Mouse (Mus musculus): ENCODE results near the gene Olfr522.
A peak's percentile ranks its signal among the peaks of the same experiment; 100 is the strongest.

The Olfr522 gene

DNA sequence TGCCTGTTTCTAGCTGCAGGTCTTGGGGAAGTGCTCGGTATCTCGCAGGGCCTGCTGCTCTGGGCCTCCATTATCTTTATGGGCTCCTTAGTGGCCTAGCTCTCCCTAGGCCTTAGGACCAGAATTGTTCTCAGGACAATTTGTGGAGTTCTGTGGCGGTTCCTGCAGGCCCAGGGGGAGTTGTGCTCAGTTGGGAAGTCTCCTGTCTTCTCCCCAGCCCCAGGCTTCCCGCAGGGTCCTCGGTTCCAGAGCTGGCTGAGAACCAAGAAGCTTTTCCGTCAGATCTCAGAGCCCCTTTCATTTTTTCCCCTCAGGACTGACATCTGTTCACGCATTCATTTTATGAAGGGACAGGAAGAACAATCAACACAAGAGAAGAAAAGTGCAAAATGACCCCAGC lies at the start of gene Olfr522:
TSS of gene Olfr522 (minus strand) at position 101 of the 400 bp plus-strand sequence.
- no peak for DNase-seq

DNA sequence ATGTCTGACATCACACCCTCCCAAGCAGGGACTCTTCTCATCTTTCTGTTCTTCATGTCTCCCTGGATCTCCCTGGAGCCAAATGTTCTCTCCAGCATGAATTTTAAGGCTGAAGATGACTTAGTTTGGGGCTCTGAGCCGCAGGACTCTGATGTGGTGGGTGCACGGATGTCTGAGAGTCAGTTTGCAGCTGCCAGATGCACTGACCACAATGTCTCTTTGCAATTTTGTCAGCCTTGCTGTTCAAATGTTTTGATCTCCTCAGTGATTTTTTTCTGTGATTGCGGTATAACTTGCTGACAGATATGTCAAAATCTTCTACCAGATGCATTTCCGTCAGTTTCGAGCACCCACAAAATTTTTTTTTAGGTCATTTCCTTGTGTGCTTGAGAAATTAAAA lies 49.3 kb upstream of the Olfr522 start:
- peak; percentile 29 for DNase-seq

DNA sequence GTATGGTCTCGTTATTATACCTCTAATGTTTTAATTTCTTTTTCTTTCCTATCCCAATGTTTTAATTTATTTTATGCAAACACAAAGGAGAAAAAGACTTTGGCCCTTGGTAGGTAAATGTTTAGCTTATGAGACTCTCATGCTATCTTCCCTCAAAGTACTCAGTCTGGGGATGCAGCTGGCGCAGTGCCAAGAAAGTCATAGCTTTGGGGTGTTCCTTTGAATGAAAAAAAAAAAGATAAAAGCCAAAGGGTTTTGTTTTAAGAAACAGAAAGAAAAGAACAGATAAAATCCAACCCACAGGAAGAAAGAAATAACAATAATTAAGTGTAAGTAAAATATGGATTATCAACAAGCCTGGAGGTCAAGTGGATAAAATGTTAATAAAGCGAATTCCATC lies 44.1 kb upstream of the Olfr522 start:
- DNase-seq: peak; percentile 54

DNA sequence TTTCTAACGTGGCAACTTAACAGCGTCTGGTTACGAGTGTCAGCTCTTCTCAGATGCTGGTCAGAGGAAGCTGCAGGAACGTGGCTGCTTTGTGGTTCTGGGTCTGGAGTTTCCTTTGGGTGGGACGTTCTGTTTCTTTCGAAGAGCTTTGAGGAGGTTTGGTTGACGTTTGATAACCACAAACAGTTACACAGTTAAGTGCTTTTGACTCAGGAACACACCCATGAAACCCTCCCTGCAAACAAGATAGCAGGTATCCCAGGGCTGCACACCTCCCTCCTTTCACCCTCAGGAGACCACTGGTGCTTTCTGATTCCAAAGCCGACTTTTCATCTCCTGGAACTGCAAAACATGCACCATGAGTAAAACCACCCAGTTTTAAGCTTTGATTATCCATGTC lies 43.6 kb upstream of the Olfr522 start:
- DNase-seq: peak; percentile 19

DNA sequence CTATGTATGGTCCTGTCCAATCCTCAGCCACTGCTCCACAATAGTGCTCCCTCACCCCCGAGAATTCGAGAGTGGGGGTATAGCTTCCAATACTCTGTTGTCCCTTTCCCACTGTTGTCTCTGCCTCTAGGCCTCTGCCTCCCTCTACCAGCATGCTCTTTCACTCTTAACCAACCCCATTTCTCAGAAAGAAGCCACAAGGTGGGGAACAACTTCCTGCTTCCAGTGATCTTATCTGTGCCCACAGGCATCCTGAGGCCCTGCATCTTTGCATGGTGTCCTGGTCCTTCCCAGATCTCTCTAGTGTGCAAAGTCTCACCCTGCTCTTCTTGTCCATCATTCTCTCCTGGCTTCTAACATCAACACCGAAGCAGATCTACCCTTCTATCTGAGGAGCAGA lies 42.3 kb upstream of the Olfr522 start:
- DNase-seq: peak; percentile 9

DNA sequence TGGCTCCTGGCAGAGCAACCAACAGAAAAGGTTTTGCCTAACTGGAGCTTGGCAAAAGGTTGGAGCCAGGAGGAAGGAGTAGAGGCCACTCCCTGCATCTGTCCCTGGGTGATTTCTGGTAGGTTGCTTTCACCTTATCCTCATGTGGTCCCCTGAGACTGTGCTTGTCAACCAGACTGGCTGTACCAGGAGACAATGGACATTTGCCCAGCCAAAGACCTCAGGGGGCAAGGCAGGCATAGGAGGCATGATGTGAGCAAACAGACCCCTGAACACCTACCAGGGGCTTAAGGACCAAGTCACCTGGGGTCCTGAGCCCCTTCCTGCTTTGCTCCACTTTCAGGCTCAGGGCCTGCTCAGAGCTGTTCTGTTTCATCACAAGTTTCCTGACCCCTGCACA lies 41.3 kb upstream of the Olfr522 start, which contains the start of gene Olfr524:
TSS of gene Olfr524 (minus strand) at position 101 of the 400 bp plus-strand sequence.
- no peak for DNase-seq

DNA sequence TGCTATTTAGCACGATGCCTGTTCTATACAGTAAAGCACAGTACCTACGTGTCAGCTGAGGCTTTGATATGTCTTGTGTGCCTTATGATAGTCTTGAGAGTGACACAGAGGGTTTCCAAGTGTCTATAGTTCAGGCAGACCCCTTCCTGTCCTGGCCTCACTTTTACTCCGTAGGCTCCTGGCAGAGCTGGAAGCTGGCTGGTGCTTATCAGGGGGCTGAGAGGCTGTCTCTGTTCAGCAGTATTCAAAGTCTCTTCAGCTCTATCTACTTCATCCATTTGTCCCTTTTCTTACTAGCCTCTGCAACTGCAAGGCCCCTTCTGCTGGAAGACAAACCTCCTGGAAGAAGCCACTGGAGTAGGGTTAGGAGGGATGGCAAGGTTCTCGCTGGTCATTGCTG lies 36.5 kb upstream of the Olfr522 start:
- DNase-seq: no peak

DNA sequence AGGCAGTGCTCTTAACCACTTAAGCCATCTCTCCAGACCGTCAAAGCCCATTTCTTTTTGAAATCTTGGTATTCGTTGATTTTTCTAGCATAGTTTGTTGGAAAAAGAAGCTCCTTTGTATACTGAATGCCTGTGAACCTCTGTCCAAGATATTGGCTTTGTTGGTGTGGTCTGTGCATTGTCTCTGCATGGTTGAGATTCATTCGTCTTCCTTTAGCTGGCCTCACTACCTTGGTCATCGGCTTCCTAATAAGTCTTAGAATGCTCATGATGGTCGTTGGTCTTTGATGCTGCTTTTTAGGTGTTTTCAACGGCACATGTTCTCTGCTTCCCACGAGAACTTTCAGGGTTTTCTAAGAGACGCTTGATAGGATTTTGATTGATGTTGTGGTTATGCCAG lies 31.4 kb upstream of the Olfr522 start:
- DNase-seq: no peak

DNA sequence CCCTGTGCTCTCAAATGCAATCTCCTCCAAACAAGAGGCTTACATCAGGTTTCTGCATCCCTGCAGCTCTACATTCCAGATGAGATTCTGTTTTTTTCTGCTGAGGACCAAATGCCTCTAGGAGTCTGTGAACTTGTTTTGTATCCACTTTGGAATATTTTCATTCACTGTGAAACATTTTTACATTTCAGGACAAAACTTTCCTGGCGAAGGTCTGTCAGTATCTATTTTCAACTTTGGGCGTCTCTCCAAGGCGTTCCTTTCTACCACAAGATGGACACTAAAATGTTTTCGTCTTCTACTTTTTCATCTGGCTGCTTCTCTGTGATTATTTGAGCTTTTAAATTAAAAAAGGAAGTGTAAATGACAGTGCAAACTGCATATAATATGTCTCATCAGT lies 29.5 kb upstream of the Olfr522 start:
- DNase-seq: no peak

DNA sequence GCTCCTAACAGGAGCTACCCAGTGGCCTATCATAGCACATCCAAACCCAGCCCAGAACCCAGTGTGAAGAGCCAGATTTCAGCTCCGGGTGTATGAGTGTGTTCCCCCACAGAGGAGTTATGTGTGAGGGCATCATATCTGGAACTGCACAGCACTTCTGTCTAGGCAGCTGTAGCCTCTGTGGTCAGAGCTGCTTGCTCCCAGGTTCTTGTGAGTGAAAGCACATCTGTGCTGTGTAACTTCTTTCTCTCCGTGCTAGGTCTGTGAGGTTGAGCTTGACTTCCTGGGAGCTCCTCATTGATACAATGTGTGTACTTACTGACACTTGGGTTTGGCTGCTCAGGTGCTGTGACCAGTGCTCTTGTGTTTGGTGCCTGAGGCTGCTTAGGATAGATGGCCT lies 28.3 kb upstream of the Olfr522 start:
- peak; percentile 18 for DNase-seq

DNA sequence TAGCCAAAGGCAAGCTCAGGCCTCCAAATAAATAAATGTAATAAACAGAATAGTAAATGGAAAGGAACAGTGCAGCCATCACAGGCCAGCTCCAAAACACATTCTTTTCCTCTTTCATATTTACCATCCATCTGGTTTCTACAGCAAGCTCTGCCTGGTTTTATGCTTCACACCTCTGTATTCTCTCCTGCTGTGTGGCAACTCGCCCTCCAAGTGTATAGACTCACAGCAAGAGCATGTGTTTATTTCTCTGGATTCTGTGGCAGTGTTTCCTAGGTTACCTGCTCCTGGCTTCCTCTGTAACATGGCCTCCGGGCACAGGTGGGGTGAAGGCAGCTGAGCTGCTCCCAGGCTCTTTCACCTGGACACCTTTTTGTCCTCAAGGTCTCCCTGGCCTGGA lies 27.9 kb upstream of the Olfr522 start:
- no peak for DNase-seq

DNA sequence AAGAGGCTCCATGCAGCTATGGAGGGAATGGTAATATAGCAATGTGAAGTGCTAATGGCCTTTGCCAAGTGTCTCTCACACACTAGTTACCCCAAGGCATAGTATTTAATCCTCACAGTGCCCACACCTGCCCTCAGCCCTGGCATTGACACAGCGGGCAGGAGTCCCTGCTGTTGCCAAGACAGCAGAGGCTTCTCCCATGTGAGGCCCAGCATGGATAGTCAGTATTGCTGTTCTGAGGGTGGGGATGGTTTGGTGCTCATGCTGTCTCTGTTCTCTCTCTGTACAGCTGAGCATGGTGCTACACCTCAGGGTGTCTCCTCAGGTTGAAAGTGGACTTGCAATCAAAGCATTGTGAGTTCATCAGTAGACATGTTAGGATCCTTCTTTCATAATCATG lies 25.9 kb upstream of the Olfr522 start:
- DNase-seq: no peak

DNA sequence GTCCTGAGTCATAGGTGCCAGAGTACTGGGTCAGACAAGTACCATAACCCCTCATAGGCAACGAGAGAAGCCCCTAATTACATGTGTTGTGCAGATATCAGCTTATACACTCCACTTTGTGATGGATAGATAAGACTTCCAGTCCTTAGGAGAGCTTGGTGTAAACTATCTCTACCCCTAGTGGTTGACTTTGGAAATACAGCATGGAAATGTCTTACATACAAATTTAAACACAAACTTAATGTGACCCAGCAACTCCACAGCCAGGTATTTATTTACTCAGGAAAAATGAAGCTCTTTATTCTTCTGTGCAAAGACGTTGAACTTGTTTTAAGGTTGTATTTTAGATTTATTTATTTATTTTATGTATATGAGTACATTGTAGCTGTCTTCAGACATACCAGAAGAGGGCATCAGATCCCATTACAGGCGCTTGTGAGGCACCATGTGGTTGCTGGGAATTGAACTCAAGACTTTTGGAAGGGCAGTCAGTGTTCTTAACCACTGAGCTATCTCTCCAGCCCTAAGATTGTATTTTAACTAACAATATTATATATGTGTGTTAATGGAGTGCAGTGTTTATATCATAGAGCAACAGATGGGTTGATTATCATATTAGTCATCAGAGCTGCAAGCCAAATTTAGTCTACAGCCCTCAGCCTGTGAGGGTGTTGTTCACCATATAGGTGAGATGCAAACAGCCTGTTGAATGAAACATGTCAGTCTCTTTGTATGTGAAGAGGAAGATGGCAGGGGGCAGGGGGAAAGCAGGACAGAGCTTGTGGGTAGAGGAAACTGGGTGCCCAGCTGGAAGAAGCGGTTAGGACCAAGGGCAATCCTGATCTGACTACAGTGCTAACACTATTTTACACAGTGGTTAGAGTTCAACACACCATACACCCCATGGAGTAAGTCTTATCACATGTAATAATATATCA lies 24.1 kb upstream of the Olfr522 start:
- DNase-seq: no peak

DNA sequence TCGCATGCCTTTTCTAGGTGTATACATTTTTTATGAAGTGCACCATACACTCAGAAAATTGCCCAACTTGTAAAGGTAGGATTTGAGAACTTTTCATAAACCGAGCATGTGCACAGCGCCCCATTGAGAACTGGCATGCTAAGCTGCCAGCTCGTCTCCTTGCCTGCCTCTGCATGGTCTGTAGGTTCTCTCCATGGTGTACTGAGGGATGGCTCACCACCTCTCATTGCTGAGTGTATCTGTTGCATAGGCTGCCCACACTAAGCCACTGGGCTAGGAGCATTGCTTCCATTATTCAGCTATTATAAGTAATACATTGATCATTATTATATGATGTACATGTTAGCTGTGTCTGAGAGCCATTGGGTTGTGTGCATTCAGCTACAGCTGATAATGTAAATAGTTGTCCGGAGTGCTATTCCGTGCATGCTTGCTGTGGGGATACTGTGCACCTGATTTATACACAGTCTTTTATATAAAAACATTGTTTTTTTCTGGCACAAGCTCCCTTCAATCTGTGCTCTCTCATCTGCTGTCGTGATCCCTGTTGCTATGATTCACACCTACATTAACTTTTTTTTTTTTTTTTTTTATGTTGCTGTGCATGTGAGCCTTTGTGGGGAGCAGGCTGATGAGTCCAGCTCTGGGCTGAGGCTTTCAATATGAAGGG lies 23.3 kb upstream of the Olfr522 start:
- no peak for DNase-seq

DNA sequence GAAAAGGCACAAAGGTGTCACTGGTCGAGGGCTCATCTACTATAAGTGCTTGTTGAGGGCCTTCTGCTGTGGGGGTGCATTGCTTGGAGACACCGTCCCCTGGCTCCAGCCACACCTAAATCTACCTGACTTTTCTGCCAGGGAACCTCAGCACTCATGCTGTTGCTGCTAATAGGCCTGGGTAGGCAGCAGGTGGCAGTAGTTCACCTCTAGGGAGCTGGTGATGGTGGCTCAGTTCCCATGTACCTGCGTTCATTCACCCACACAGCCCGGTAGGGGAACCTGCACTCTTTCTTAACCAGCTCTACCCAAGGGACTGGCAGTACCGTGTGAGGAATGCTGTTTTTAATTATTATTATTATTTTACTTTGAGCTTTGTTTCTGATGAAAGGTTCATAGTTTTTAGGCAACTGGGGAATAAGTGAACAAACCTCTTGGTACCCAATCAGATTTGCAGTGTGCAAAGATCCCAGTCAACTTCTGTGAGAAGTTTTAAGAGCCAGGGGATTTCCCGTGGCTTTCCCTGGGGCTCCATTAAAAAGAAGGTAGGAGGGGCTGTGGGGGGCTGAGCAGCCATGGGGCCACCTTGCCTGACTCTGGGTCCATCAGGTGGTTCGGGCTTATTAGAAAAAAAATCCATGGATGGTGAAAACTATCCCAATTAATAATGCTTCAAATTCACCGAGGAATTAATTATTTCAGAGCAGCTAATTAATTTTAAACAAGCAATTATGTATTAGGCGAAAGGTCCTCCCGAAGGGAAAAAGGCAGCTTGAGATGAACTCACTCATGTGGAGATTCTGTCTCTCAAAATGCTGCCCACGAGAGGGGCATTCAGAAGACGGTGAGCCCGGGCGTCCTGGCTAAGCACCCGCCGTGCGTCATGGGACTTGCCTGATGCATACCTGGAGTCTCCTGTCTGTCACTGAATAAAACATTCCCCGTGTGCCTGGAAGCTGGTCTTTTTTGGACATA lies 22.4 kb upstream of the Olfr522 start:
- peak; percentile 56 for DNase-seq

DNA sequence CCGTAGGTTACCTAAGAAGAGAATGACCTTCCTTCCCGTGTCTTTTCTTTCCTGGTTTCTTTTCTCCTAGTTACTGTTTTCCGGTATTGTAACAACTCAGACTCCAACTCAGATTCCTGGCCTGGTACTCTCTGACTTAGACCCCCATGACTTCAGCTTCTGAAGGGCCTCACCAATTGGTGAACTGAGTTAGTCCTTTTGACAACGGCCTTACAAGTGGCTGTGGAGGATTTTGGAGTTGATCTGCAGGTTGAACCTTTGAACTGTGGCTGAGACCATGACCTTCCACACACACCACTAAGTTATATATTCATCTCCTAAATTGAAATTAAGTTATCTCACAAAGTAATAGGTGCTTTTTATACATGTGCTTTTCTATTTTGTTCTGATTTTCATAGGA lies 19.6 kb upstream of the Olfr522 start:
- no peak for DNase-seq

DNA sequence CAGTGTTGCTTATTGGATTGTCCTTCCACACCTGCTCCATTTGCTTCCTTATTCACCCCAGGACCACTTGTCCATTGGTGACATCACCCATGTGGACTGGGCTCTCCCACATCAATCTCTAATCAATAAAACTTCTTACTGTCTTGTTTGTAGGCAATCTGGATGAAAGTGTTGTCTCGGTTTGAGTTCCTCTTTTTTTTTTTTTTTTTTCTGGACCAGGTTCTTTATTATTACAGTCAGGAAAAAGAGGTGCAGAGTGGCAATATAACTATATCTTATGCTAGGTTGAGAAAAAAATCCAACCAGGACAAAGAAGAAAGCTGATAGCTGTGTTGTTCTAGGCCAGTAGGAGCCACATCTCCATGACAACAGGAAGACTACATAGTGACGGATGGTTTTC lies 16.1 kb upstream of the Olfr522 start:
- DNase-seq: no peak

DNA sequence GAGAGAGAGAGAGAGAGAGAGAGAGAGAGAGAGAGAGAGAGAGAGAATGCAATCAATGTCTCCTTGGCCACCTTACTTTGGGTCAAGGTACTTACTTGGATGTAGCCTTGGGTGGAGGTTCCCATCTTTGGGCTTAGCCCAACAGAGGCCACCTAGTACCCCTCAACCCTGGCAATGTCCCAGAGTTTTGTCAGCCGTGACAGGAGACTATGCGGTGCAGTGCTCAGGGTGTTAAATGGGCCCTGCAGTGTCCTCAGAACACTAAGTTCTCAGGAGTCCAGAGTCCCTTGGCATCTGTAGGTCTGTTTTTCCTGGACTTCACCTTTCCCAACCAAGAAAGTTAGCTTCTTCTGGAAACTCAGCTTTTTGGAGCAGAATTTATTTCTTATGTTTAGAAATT lies 14.6 kb upstream of the Olfr522 start:
- DNase-seq: no peak

DNA sequence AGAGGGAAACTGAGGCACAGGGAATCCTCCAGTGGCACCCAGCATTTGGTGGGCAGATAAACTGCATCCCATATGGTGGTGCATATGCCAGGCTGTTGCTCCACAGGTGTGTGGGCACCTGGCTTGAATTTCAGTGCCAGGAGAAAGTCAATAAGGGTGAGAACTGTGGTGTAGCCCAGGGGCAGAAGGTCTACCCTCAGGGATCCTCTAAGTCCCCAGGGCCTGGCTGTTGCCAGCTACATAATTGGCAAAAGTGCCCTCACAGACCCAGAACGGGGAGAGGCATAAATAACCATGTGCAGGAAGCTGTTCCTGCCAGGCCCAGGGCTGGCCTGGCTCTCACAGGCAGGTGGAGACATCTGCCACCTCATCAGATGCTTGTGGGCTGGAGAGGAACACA lies 8.4 kb upstream of the Olfr522 start, which contains the start of gene Olfr523:
TSS of gene Olfr523 (plus strand) at position 282 of the 400 bp plus-strand sequence.
- DNase-seq: no peak

DNA sequence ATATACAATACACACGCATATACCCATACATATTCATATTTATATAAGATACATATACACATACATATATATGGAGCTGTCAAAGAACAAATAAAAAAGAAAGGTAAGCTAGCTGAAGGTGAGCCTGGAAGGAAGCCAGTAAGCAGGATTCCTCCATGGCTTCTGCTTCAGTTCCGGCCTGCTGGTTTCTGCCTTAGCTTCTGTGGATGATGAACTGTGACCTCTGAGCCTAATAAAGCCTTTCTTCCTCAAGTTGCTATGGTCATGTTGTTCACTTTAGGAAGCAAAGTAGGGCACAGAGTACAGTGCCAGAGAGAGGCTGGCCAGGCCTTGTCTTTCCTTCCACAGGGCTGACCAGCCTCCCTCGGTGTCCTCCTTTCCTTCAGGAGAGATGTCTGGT lies 6.3 kb upstream of the Olfr522 start:
- DNase-seq: no peak

DNA sequence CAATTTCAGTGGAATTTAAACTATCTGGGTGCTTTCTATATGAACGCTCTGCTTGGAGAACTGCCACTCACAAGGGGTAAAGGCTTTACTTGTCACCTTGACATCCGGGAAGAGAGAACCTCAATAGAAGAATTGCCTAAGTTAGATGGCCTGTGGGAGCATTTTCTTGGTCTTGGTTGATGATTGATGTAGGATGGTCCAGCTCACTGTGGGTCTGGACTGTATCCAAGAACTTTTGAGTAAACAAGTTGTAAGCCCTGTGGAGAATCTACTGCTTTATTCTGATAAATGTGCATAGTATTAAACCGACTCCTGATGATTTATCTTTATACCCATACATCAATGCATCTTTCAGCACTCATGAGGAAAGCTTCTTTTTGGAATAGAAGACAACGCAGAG lies 4.8 kb upstream of the Olfr522 start:
- no peak for DNase-seq

DNA sequence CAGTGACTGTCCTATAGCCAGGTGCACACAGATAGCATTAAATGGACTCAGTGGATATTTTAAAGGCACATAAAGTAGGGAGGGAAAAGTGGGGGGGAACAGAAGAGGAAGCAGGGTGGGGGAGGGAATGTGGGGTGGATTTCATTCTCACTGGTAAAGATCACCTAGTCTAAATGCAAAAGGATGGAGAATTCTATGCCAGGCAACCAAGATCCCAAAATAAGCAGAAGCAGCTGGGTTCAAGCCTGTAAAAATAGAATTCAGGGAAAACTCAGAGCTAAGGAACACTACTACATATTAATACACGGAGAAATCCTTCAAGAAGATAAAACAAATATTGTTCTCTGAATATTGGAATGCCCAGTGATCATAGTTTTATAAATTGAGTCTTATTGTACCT lies 3.4 kb upstream of the Olfr522 start:
- no peak for DNase-seq

DNA sequence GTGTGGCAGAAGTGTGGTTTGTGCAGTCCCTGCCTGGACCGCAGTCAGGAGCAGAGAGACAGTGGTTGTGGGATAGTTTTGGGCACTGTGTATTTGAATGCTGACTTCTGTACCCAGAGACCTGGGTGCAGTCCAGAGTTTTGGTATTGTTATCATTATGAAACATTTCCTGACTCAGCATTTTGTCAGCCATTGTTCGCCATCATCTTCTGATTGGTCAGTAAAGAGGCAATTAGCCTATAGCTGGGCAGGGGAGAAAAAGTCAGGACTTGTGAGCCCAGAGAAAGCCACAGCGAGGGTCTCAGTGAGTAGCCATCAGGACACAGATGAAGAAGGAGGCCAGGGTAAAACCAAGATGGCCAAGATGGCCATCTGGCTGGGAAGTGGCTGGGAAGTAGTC lies 4.2 kb downstream of the Olfr522 start:
- DNase-seq: no peak

Data from thymus, postnatal 25 days (tissue).